Mouse (Mus musculus) heart, adult 9 months (tissue): ENCODE measurements around the gene Adamts3.
A peak's percentile ranks its signal among the peaks of the same experiment; 100 is the strongest.

Experiments
- DNase-seq, 2 experiments: peaks; one replicate each; pipeline ENCODE4 v3.0.0; 2022; ENCODE audit warnings: low spot score in 2 of 2

Adamts3 gene

GRCm38 (mm10) chr5:89709459-89709858 lies 173.7 kb downstream of the Adamts3 start:
- DNase-seq, result no peak

GRCm38 (mm10) chr5:89704264-89704663 lies 178.9 kb downstream of the Adamts3 start:
- no peak for DNase-seq

- DNase-seq, result peak in 1 of 2 experiments; percentile 23
These were observed 181.7 kb downstream of the Adamts3 start for GRCm38 (mm10) chr5:89701241-89702007.

GRCm38 (mm10) chr5:89687826-89688225 lies 195.3 kb downstream of the Adamts3 start:
- DNase-seq, result no peak

GRCm38 (mm10) chr5:89679871-89680536 lies 203.1 kb downstream of the Adamts3 start:
- DNase-seq, result no peak

GRCm38 (mm10) chr5:89678148-89678547 lies 205.0 kb downstream of the Adamts3 start:
- DNase-seq, result no peak

- no peak for DNase-seq
These were observed 208.9 kb downstream of the Adamts3 start for GRCm38 (mm10) chr5:89674066-89674848.

GRCm38 (mm10) chr5:89672950-89673349 lies 210.2 kb downstream of the Adamts3 start:
- DNase-seq, result no peak

GRCm38 (mm10) chr5:89654327-89654726 lies 228.8 kb downstream of the Adamts3 start:
- DNase-seq, result no peak

- DNase-seq, result no peak
These were observed 229.3 kb downstream of the Adamts3 start for GRCm38 (mm10) chr5:89653862-89654261.

- no peak for DNase-seq
These were observed 236.2 kb downstream of the Adamts3 start for GRCm38 (mm10) chr5:89646940-89647339.

GRCm38 (mm10) chr5:89635434-89635833 lies 247.7 kb downstream of the Adamts3 start:
- DNase-seq, result no peak

- DNase-seq, result no peak
These were observed 251.5 kb downstream of the Adamts3 start for GRCm38 (mm10) chr5:89631599-89631998.
